Mouse (Mus musculus) naive thymus-derived CD4-positive, alpha-beta T cell, adult 5 months (primary cell): ENCODE results near the gene Spg11. TPM values are rescaled to one million over a fixed set of nuclear protein-coding genes. Genes with fewer than 3 reads are reported as not detected.

Source experiments
- polyA plus RNA-seq: library from polyadenylated mRNA; unstranded; fragments of 100-300 nt; shearing (Covaris generic); gene quantifications from one replicate; pipeline ENCODE4 v1.2.1, GENCODE M21; 2017

Spg11 gene
- 15.3 TPM for polyA plus RNA-seq

GRCm38 (mm10) chr2:122117961-122118958 is at the start of gene Spg11:
Gene Spg11, minus strand, starts transcription at chr2:122118386.

DNA sequence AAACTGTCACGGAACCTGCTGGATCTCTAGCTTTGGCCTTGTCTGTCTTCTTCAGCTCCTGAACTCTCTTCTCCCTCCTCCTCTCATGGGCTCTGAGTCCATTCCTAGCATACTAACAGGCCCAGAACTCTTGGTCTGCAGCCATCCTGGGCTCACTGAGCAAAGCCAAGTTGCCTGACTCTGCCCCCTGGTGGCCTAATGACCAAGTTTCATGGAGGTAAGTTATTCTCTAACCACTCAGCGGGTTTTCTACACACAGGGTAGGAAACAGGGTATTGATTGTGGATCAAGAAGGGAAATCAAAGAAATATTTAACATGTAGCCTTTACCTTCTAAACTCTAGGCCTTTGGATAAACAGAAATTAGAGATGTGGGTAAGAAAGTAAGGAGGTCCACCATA is 42.5 kb upstream of the Spg11 start, which contains the start of gene Trim69:
Trim69 (plus strand) TSS at position 21 of the 400 bp plus-strand sequence.

GRCm38 (mm10) chr2:122147508-122148241 is 29.5 kb upstream of the Spg11 start, which contains the start of gene B2m:
Gene B2m, plus strand, starts transcription at chr2:122147686.

GRCm38 (mm10) chr2:122027862-122028755 is 90.1 kb downstream of the Spg11 start, which contains the start of gene Eif3j1:
Gene Eif3j1, plus strand, starts transcription at chr2:122028546.

Other genes starting within 250 kb of the Spg11 start
- gene Ctdspl2, start 162.4 kb downstream of the Spg11 start, polyA plus RNA-seq, result 55.5 TPM
- gene Mageb3, start 162.3 kb downstream of the Spg11 start, polyA plus RNA-seq, result not detected
- gene Eif3j1, start 89.8 kb downstream of the Spg11 start, polyA plus RNA-seq, result 23.7 TPM
- 5,735 TPM for gene B2m, start 29.3 kb upstream of the Spg11 start, polyA plus RNA-seq
- gene Trim69, start 42.3 kb upstream of the Spg11 start, polyA plus RNA-seq, result 0.20 TPM
- gene Patl2, start 67.8 kb upstream of the Spg11 start, polyA plus RNA-seq, result 0.61 TPM
- not detected for gene Terb2, start 67.9 kb upstream of the Spg11 start, polyA plus RNA-seq
- 3.7 TPM for gene Sord, start 116.4 kb upstream of the Spg11 start, polyA plus RNA-seq
- not detected for gene Duox2, start 180.1 kb upstream of the Spg11 start, polyA plus RNA-seq
- not detected for gene Duoxa2, start 180.5 kb upstream of the Spg11 start, polyA plus RNA-seq
- not detected for gene Duoxa1, start 195.3 kb upstream of the Spg11 start, polyA plus RNA-seq
- gene Duox1, start 197.3 kb upstream of the Spg11 start, polyA plus RNA-seq, result not detected